ENCODE assay signal across 29 mouse cellular contexts in genomic region chr14:13572530-13572929, GRCm38 (mm10).
A peak's percentile ranks its signal among the peaks of the same experiment; 100 is the strongest.
DNase-seq lines count a peak whose midpoint lies in the region; ATAC-seq and TF ChIP-seq lines count a peak whose summit lies in the region.
"Had no signal": no experiment of that assay in that cellular context is flagged by ENCODE, and none has a peak within 500 bp of the region (broad histone marks: within the 10 kb centered on the region; RNA-seq: fewer than 3 reads in every experiment).

No protein-coding gene starts in this region.

- no peak overlapping the region for H3K4me3 ChIP-seq in kidney, embryonic 15.5 days (replicated peaks)
- H3K4me3 ChIP-seq in intestine, embryonic 14.5 days (ENCODE audit: low read depth, low read length): no peak overlapping the region
- H3K4me3 ChIP-seq in intestine, postnatal 0 days (ENCODE audit: low read depth, low read length): no peak overlapping the region
- H3K4me3 ChIP-seq: forebrain, embryonic 10.5 days; forebrain, embryonic 13.5 days; heart, adult 2 months; heart, embryonic 10.5 days; heart, embryonic 13.5 days had no signal

- 0 out of 2 replicates have a peak, but pooled peaks have one; percentile 46 for ATAC-seq in kidney, embryonic 15.5 days (replicated peaks; ENCODE audit: low FRiP score)
- ATAC-seq in intestine, embryonic 14.5 days (replicated peaks; ENCODE audit: low FRiP score, low TSS enrichment, low read depth): peak; percentile 66; the same call in 1 of the 2 replicates
- ATAC-seq in intestine, postnatal 0 days: peak; percentile 82
- ATAC-seq: forebrain, embryonic 13.5 days; forebrain, embryonic 16.5 days; hindbrain, postnatal 0 days; Patski had no signal

- no peak for DNase-seq in kidney, adult 9 months
- peak; percentile 27 for DNase-seq in embryo, embryonic 10.5 days (ENCODE audit: low spot score)
- no peak for DNase-seq in intestine, embryonic 14.5 days (ENCODE audit: low spot score)
- no peak for DNase-seq in natural killer cell, adult 2 months (ENCODE audit: low spot score in 2 of 2)
- DNase-seq in urinary bladder, postnatal 10 days (ENCODE audit: low spot score): no peak
- DNase-seq: adrenal gland, adult 2 months; adrenal gland, postnatal 25 days; B cell, adult 2 months; cerebellum, adult 11-12 months; cerebellum, adult 8-10 months; cerebellum, postnatal 10 days; cerebellum, postnatal 36 days; gastrocnemius, postnatal 10 days; gastrocnemius, postnatal 36 days; heart, adult 2 months; heart, postnatal 14 days; heart, postnatal 4 days had no signal

- H3K4me2 ChIP-seq in kidney, embryonic 15.5 days: no peak overlapping the region
- H3K4me2 ChIP-seq in intestine, embryonic 14.5 days (ENCODE audit: low read length): no peak overlapping the region
- no peak overlapping the region for H3K4me2 ChIP-seq in intestine, postnatal 0 days (replicated peaks; ENCODE audit: low read depth)
- H3K4me2 ChIP-seq: forebrain, embryonic 13.5 days; heart, embryonic 13.5 days; hindbrain, embryonic 14.5 days had no signal

- H3K4me1 ChIP-seq in kidney, embryonic 15.5 days: no peaks in the 10 kb centered on the region
- no peaks in the 10 kb centered on the region; the same call in 1 of the 2 replicates for H3K4me1 ChIP-seq in intestine, embryonic 14.5 days (replicated peaks; ENCODE audit: control insufficient read depth, insufficient read depth, low read length)
- no peaks in the 10 kb centered on the region; the same call in 1 of the 2 replicates for H3K4me1 ChIP-seq in intestine, postnatal 0 days (replicated peaks; ENCODE audit: control insufficient read depth, insufficient read depth, low read length)
- H3K4me1 ChIP-seq: forebrain, embryonic 10.5 days; forebrain, embryonic 13.5 days; heart, embryonic 10.5 days; heart, embryonic 13.5 days had no signal

- 3% methylated on average over 1 of the region's 1 CpGs for WGBS in kidney, embryonic 15.5 days
- WGBS in intestine, embryonic 14.5 days: 0% methylated on average over 1 of the region's 1 CpGs
- WGBS in intestine, postnatal 0 days: 4% methylated on average over 1 of the region's 1 CpGs

- H3K36me3 ChIP-seq in kidney, embryonic 15.5 days: no peaks in the 10 kb centered on the region
- no peaks in the 10 kb centered on the region for H3K36me3 ChIP-seq in intestine, embryonic 14.5 days (ENCODE audit: control insufficient read depth, insufficient read depth, low read length)
- H3K36me3 ChIP-seq in intestine, postnatal 0 days (ENCODE audit: control insufficient read depth, insufficient read depth): no peaks in the 10 kb centered on the region
- H3K36me3 ChIP-seq: forebrain, embryonic 10.5 days; G1E; heart, embryonic 10.5 days; heart, embryonic 13.5 days had no signal

- no peak overlapping the region for H3K27ac ChIP-seq in kidney, embryonic 15.5 days
- no peak overlapping the region for H3K27ac ChIP-seq in intestine, embryonic 14.5 days (ENCODE audit: low read depth)
- H3K27ac ChIP-seq in intestine, postnatal 0 days (ENCODE audit: low read depth, low read length): no peak overlapping the region
- H3K27ac ChIP-seq: forebrain, embryonic 10.5 days; forebrain, embryonic 13.5 days; heart, adult 2 months; heart, embryonic 10.5 days; heart, embryonic 13.5 days; hindbrain, embryonic 14.5 days; hindbrain, postnatal 0 days had no signal

- TF ChIP-seq CTCF in intestine, postnatal 0 days (IDR thresholded peaks at IDR 0.05; ENCODE audit: low read depth): no peak

- H3K9ac ChIP-seq in kidney, embryonic 15.5 days: no peak overlapping the region
- H3K9ac ChIP-seq in intestine, embryonic 14.5 days (ENCODE audit: low read length): no peak overlapping the region
- no peak overlapping the region for H3K9ac ChIP-seq in intestine, postnatal 0 days (ENCODE audit: low read depth, low read length)
- H3K9ac ChIP-seq: forebrain, embryonic 13.5 days; heart, embryonic 13.5 days; hindbrain, embryonic 14.5 days had no signal

- no peaks in the 10 kb centered on the region for H3K27me3 ChIP-seq in kidney, embryonic 15.5 days
- no peaks in the 10 kb centered on the region for H3K27me3 ChIP-seq in intestine, embryonic 14.5 days (replicated peaks; ENCODE audit: control insufficient read depth, insufficient read depth, low read length)
- no peaks in the 10 kb centered on the region for H3K27me3 ChIP-seq in intestine, postnatal 0 days (replicated peaks; ENCODE audit: control insufficient read depth, insufficient read depth, low read length)
- H3K27me3 ChIP-seq: CH12.LX; forebrain, embryonic 13.5 days; heart, embryonic 13.5 days; Patski had no signal

- no peaks in the 10 kb centered on the region for H3K9me3 ChIP-seq in kidney, embryonic 15.5 days (replicated peaks)
- H3K9me3 ChIP-seq in intestine, embryonic 14.5 days (ENCODE audit: control insufficient read depth, low read length): no peaks in the 10 kb centered on the region
- no peaks in the 10 kb centered on the region for H3K9me3 ChIP-seq in intestine, postnatal 0 days (ENCODE audit: control insufficient read depth)
- H3K9me3 ChIP-seq: forebrain, embryonic 10.5 days; forebrain, embryonic 13.5 days; G1E; heart, embryonic 10.5 days; heart, embryonic 13.5 days had no signal
